Mouse (Mus musculus) liver, embryonic 16.5 days (tissue): Measurements from ENCODE around the gene Ninj1. TPM values are rescaled to one million over a fixed set of nuclear protein-coding genes. Genes with fewer than 3 reads are reported as not detected.

Experiments
- ATAC-seq: fragments of 200-750 bp; cut with Nextera tagmentation; 2 replicates; pipeline ENCODE4 v1.8.0; 2017; ENCODE audit warnings: low read depth, mild to moderate bottlenecking, moderate number of reproducible peaks, moderate library complexity
- H3K27ac ChIP-seq: fragments of 300-500 bp; sonication (generic); 2 replicates; pipeline ENCODE4 v1.5.1; 2014; ENCODE audit warnings: mild to moderate bottlenecking, low read length
- H3K27me3 ChIP-seq: fragments of 300-500 bp; sonication (generic); 2 replicates; pipeline ENCODE4 v1.6.1; 2014; ENCODE audit warnings: low read depth, low read length, mixed read lengths; ENCODE audit not compliant: control insufficient read depth, insufficient read depth
- H3K36me3 ChIP-seq: fragments of 300-500 bp; sonication (generic); 2 replicates; pipeline ENCODE4 v1.6.1; 2014; ENCODE audit warnings: mild to moderate bottlenecking; ENCODE audit not compliant: control insufficient read depth, insufficient read depth
- H3K4me1 ChIP-seq: fragments of 300-500 bp; sonication (generic); 2 replicates; pipeline ENCODE4 v1.6.1; 2014; ENCODE audit warnings: low read depth, low read length, mixed read lengths; ENCODE audit not compliant: control insufficient read depth
- H3K4me2 ChIP-seq: fragments of 300-500 bp; sonication (generic); 2 replicates; pipeline ENCODE4 v1.6.1; 2014; ENCODE audit warnings: low read depth, low read length, mixed read lengths
- H3K4me3 ChIP-seq: fragments of 300-500 bp; sonication (generic); 2 replicates; pipeline ENCODE4 v1.5.1; 2014; ENCODE audit warnings: low read depth, mild to moderate bottlenecking, low read length
- H3K9ac ChIP-seq: fragments of 300-500 bp; sonication (generic); 2 replicates; pipeline ENCODE4 v1.6.1; 2014; ENCODE audit warnings: low read depth, low read length
- H3K9me3 ChIP-seq: fragments of 300-500 bp; sonication (generic); replicated peaks from 2 replicates; pipeline ENCODE4 v1.6.1; 2016; ENCODE audit warnings: low read length; ENCODE audit not compliant: control insufficient read depth
- WGBS: fragments of 180-500 bp; shearing (Covaris S2); extraction: QIAGEN DNeasy Blood & Tissue Kit; methylation state at CpG from one replicate; pipeline ENCODE4 v1.1.7; 2014; ENCODE audit not compliant: insufficient replicate concordance; 5-methylcytosine and 5-hydroxymethylcytosine counted together
- polyA plus RNA-seq: library from polyadenylated mRNA; unstranded; fragments of >200 nt; fragmentation: Nextera tagmentation; extraction: Ambion mirVana; gene quantifications from 2 replicates; pipeline ENCODE4 v1.2.1, GENCODE M21; 2015

Ninj1 gene
- polyA plus RNA-seq, 1 experiment from 2014 or later: 58.0 TPM

DNA sequence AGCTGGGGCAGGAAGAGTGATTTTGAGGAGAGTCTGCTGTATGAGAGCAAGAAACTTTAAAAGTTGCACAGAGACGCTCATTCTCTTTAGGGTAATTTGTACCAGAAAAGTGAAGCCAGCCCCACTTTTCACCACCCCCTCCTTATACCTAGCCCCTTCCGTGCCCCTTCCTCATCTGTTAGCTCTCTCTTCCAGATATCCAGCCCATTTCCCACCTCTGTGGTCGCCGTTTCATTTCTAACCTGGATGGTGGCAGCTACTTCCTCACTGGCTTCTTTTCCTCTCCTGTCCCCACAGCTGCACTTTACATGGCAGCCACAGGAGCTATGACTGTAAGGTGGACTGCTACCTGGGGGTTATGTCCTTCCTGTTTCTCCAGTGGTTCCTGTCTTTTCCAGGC, 32.1 kb downstream of the Ninj1 start:
- H3K4me1 ChIP-seq: peaks cover 10% of the 10 kb centered on the region
- no peaks in the 10 kb centered on the region for H3K9me3 ChIP-seq
- H3K4me2 ChIP-seq: no peak overlapping the region
- no peak for ATAC-seq
- H3K27ac ChIP-seq: no peak overlapping the region
- no peak overlapping the region for H3K4me3 ChIP-seq
- no peaks in the 10 kb centered on the region for H3K27me3 ChIP-seq
- H3K9ac ChIP-seq: no peak overlapping the region
- H3K36me3 ChIP-seq: no peaks in the 10 kb centered on the region
- WGBS: 59% methylated on average over 4 of the region's 4 CpGs

DNA sequence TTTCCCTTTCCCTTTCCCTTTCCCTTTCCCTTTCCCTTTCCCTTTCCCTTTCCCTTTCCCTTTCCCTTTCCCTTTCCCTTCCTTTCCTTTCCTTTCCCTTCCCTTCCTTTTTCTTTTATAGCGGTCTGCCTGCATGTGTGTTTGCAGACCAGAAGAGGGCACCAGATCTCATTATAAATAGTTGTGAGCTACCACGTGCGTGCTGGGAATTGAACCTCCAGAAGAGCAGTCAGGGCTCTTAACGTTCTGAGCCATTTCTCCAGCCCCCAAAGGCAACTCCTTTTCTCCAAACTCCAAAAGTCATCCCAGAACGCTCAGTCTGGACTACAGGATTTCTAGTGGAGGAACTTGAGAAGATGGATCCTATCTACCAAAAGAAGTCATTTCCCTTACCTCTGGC, 33.6 kb downstream of the Ninj1 start:
- Histone ChIP-seq H3K9ac (no peak overlapping the region), H3K27me3 (no peaks in the 10 kb centered on the region), H3K4me3 (no peak overlapping the region), H3K27ac (no peak overlapping the region), H3K4me1 (peaks cover 7% of the 10 kb centered on the region), H3K36me3 (no peaks in the 10 kb centered on the region), H3K9me3 (no peaks in the 10 kb centered on the region), H3K4me2 (no peak overlapping the region)
- no peak for ATAC-seq
- 34% methylated on average over 5 of the region's 5 CpGs for WGBS

DNA sequence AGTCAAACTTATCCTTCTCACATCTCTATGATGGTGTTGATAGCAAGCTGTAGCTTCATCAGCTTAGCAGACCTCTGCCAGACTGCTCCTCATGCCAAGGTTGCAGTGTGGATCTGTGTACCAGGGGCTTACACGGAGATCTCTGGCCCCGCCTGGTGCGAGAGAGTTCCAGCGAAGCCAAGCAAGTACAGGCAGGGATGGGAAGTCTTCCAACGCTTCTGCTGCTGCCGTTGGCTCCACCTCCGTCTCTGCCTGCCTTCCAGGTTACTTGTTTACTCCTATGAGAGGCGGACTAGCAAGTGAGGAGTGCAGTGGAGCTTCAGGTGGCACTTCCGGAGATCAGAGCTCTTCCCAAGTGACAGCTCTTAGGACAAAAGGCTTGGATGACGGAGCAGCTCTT, 37.0 kb downstream of the Ninj1 start:
- Histone ChIP-seq H3K4me2 (no peak overlapping the region), H3K9me3 (no peaks in the 10 kb centered on the region), H3K27me3 (no peaks in the 10 kb centered on the region), H3K27ac (no peak overlapping the region), H3K4me3 (no peak overlapping the region), H3K9ac (no peak overlapping the region), H3K4me1 (no peaks in the 10 kb centered on the region), H3K36me3 (no peaks in the 10 kb centered on the region)
- WGBS: 42% methylated on average over 10 of the region's 10 CpGs
- ATAC-seq: no peak

DNA sequence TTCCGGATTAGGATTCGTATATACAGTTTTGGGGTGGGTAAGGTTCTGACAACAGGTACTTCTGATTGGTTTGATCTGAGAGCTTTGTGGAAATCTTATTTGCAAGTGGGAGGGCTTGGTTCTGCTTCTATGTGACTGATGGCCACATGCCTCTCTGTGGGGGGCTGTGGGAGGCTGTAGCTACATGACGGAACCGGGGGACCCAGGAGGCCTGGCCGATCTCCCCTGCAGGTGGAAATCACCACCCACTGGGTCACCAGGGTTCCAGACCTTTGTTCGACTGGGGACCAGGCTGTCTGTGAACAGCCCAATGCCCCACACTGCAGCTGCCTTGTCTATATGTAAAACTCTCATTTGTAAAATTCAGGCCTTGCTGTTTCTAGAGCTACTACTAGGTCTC, 37.4 kb downstream of the Ninj1 start:
- no peak for ATAC-seq
- H3K9me3 ChIP-seq: no peaks in the 10 kb centered on the region
- H3K27ac ChIP-seq: no peak overlapping the region
- WGBS: 44% methylated on average over 6 of the region's 6 CpGs
- H3K4me1 ChIP-seq: no peaks in the 10 kb centered on the region
- no peaks in the 10 kb centered on the region for H3K27me3 ChIP-seq
- no peak overlapping the region for H3K9ac ChIP-seq
- no peaks in the 10 kb centered on the region for H3K36me3 ChIP-seq
- H3K4me2 ChIP-seq: no peak overlapping the region
- no peak overlapping the region for H3K4me3 ChIP-seq

DNA sequence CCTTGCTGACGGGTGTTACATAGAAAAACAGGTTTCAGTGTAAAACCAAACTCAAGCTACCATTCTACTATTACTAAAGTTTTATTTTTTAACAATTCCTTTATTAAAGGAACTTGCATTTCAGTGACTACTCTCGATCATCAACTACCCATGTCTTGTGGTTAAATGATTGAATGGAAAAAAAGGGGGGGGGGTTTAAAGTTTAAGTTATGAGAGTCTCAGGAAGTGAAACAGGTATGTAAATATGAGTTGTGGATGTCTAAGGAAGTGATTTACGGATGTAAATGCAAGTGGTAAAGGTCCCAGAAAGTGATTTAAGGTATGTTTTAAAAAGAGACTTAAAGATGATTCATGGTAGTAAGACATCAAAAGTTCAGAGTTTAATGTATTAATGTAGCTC, 37.9 kb downstream of the Ninj1 start:
- H3K9ac ChIP-seq: no peak overlapping the region
- H3K4me1 ChIP-seq: no peaks in the 10 kb centered on the region
- H3K27ac ChIP-seq: no peak overlapping the region
- no peaks in the 10 kb centered on the region for H3K36me3 ChIP-seq
- no peaks in the 10 kb centered on the region for H3K27me3 ChIP-seq
- H3K9me3 ChIP-seq: no peaks in the 10 kb centered on the region
- H3K4me2 ChIP-seq: no peak overlapping the region
- H3K4me3 ChIP-seq: no peak overlapping the region
- ATAC-seq: no peak
- WGBS: 51% methylated on average over 3 of the region's 3 CpGs

DNA sequence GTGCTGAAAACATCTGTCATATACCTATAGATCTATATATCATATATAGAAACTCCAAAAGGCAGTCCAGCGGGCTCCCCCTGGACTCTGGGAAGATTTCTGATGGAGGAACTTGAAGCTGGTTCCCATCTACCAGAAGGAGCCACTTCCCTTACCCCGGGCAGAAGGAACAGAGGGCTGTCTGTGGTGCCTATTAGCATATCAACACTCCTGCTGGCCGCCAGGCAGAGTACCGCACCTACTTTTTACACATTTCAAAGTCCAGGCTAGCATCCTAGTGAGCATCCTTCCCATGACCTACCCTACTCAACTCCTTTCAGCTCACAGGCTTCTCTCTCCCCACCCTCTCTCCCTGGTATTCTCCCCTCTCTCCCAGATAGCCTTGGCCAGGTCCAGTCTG, 38.3 kb downstream of the Ninj1 start:
- Histone ChIP-seq H3K9ac (no peak overlapping the region), H3K27ac (no peak overlapping the region), H3K4me1 (no peaks in the 10 kb centered on the region), H3K9me3 (no peaks in the 10 kb centered on the region), H3K36me3 (no peaks in the 10 kb centered on the region), H3K4me2 (no peak overlapping the region), H3K27me3 (no peaks in the 10 kb centered on the region), H3K4me3 (no peak overlapping the region)
- no peak for ATAC-seq
- 38% methylated on average over 4 of the region's 4 CpGs for WGBS

DNA sequence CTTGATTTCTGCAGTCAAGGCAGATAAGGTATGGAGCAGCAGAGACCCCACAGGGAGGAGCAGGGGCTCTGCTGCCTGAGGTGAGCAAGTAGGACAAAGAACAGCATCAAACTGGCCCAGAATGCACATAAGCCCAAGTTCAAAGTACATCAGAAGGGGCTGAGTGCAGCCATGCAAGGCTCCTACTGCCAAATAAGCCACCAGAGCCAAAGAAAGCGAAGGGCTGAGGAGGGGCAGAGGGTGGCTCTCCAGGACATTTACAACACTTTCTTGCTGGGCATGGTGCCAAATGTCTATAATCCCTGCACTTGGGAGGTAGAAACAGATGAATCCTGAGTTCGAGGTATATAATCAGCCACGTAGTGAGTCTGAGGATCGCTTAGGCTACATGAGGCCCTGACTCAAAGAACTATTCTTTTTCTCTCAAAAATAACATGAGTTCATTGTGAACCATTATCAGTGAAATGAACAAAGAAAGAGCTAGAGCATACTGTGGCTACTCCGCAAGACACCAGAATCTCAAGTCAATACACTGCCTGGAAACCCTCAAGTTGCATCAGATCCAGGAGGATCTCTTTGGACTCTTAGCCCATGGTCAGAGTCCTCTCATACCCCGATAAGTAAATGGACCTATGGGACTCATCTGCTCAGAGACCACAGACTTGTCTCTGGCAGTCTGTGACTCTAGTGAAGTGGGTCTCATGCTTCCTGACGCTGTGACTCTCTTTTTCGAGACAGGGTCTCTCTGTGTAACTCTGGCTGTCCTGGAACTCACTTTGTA, 46.7 kb downstream of the Ninj1 start:
- no peak overlapping the region for H3K4me2 ChIP-seq
- WGBS: 83% methylated on average over 8 of the region's 8 CpGs
- no peak overlapping the region for H3K27ac ChIP-seq
- H3K4me1 ChIP-seq: no peaks in the 10 kb centered on the region
- H3K4me3 ChIP-seq: no peak overlapping the region
- no peaks in the 10 kb centered on the region for H3K27me3 ChIP-seq
- no peaks in the 10 kb centered on the region for H3K9me3 ChIP-seq
- no peak overlapping the region for H3K9ac ChIP-seq
- no peaks in the 10 kb centered on the region for H3K36me3 ChIP-seq
- no peak for ATAC-seq

DNA sequence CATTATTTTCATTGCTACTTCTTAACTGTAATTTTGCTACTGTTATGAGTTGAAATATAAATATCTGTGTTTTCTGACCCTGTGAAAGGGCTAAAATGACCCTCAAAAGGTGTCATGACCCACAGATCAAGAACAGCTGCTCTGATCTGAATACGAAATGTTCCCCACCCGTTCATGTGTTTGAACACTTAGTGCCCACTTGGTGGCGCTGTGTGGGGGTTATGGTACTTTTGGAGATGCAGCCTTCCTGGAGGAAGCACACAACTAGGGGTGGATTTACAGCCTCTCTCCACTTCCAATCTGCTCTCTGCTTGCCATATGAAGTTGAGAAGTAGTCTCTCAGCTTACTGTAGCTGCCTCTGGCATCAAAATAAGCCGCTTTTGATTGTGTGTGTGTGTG, 47.4 kb downstream of the Ninj1 start:
- Histone ChIP-seq H3K4me1 (no peaks in the 10 kb centered on the region), H3K4me3 (no peak overlapping the region), H3K4me2 (no peak overlapping the region), H3K27ac (no peak overlapping the region), H3K9ac (no peak overlapping the region), H3K9me3 (no peaks in the 10 kb centered on the region), H3K27me3 (no peaks in the 10 kb centered on the region), H3K36me3 (no peaks in the 10 kb centered on the region)
- no peak for ATAC-seq
- 72% methylated on average over 4 of the region's 4 CpGs for WGBS

DNA sequence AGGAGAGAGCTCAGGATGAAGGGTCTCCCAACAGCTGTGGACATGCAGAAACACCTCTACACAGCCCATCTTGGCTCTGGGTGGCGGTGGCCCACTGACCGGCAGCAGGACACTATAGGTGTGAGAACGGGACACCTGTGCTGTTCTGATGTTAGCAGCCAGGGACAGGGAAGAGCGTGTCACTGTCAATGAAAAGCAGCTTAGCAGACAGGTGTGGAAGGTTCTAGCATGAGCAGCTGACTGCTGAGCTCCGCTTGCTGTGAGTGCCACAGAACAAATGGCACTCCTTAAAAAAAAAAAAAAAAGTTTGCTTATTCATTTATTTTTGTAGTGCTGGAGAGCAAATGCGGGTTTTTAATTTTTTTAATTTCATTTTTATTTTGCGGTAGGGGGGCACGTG, 50.3 kb downstream of the Ninj1 start:
- Histone ChIP-seq H3K4me3 (no peak overlapping the region), H3K9ac (no peak overlapping the region), H3K36me3 (no peaks in the 10 kb centered on the region), H3K9me3 (no peaks in the 10 kb centered on the region), H3K4me1 (peaks cover 7% of the 10 kb centered on the region), H3K27ac (no peak overlapping the region), H3K4me2 (no peak overlapping the region), H3K27me3 (no peaks in the 10 kb centered on the region)
- ATAC-seq: no peak
- WGBS: 81% methylated on average over 8 of the region's 8 CpGs
